Mouse (Mus musculus) hindbrain, embryonic 11.5 days (tissue): ENCODE measurements at regions not wholly inside any gene's neighbourhood (a gene's known extent, or its start where the extent isn't known, plus 50 kb on each side); places are given as distances from the start of the nearest gene placed in this dataset.

Experiments used
- ATAC-seq: fragments of 200-750 bp; cut with Nextera tagmentation; 2 replicates; pipeline ENCODE4 v1.8.0; 2017; ENCODE audit warnings: mild to moderate bottlenecking, moderate TSS enrichment, moderate library complexity; ENCODE audit not compliant: low FRiP score
- DNase-seq: peaks from one replicate; pipeline ENCODE4 v3.0.0-alpha.2; 2015; ENCODE audit warnings: low spot score
- H3K27ac ChIP-seq: fragments of 300-500 bp; sonication (generic); 2 replicates; pipeline ENCODE4 v1.5.1; 2014; ENCODE audit warnings: mild to moderate bottlenecking, low read depth, low read length
- H3K27me3 ChIP-seq: fragments of 300-500 bp; sonication (generic); 2 replicates; pipeline ENCODE4 v1.6.1; 2014; ENCODE audit warnings: mild to moderate bottlenecking, low read length, moderate library complexity, mixed read lengths; ENCODE audit not compliant: control insufficient read depth, insufficient read depth
- H3K36me3 ChIP-seq: fragments of 300-500 bp; sonication (generic); 2 replicates; pipeline ENCODE4 v1.6.1; 2014; ENCODE audit warnings: mild to moderate bottlenecking, low read length, moderate library complexity, mixed read lengths; ENCODE audit not compliant: control insufficient read depth, insufficient read depth
- H3K4me1 ChIP-seq: fragments of 300-500 bp; sonication (generic); replicated peaks from 2 replicates; pipeline ENCODE4 v1.6.1; 2014; ENCODE audit warnings: low read length, mixed read lengths; ENCODE audit not compliant: control insufficient read depth, insufficient read depth
- H3K4me2 ChIP-seq: fragments of 300-500 bp; sonication (generic); replicated peaks from 2 replicates; pipeline ENCODE4 v1.6.1; 2014; ENCODE audit warnings: mild to moderate bottlenecking, low read depth, low read length
- H3K4me3 ChIP-seq: fragments of 300-500 bp; sonication (generic); 2 replicates; pipeline ENCODE4 v1.5.1; 2014; ENCODE audit warnings: low read depth, low read length
- H3K9ac ChIP-seq: fragments of 300-500 bp; sonication (generic); 2 replicates; pipeline ENCODE4 v1.6.1; 2014; ENCODE audit warnings: low read depth, low read length
- H3K9me3 ChIP-seq: fragments of 300-500 bp; sonication (generic); 2 replicates; pipeline ENCODE4 v1.6.1; 2016; ENCODE audit warnings: low read length; ENCODE audit not compliant: control insufficient read depth
- WGBS: fragments of 180-500 bp; shearing (Covaris S2); extraction: QIAGEN DNeasy Blood & Tissue Kit; methylation state at CpG from one replicate; pipeline ENCODE4 v1.1.7; 2014; 5-methylcytosine and 5-hydroxymethylcytosine counted together

GRCm38 (mm10) chr16:70874080-70874479, 560.3 kb downstream of the Gbe1 start:
- DNase-seq: no peak
- no peak overlapping the region for H3K27ac ChIP-seq
- no peaks in the 10 kb centered on the region for H3K4me1 ChIP-seq
- H3K27me3 ChIP-seq: no peaks in the 10 kb centered on the region
- ATAC-seq: no peak
- no peak overlapping the region for H3K4me2 ChIP-seq
- H3K36me3 ChIP-seq: no peaks in the 10 kb centered on the region
- H3K9ac ChIP-seq: no peak overlapping the region
- 63% methylated on average over 2 of the region's 2 CpGs for WGBS
- no peak overlapping the region for H3K4me3 ChIP-seq
- H3K9me3 ChIP-seq: no peaks in the 10 kb centered on the region

DNA sequence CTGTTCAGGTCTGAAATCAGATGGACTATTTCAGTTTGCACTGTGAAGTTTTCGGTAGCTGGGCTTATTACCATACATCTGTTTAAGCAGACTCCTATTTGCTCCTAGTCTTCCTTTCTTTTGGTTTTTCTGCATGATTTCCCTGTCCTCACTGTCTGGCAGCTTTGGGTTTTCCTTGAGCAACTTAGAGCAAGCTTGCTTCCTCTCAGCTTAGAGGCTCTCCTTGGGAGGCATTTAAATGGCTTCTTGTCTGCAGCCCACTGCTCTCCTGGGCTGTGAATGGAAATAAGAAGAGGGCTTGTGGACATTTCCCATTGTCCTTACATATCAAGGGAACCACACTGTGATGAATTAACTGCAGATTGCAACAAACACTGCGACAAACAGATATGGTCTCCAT, 566.9 kb downstream of the Gbe1 start:
- H3K4me2 ChIP-seq: no peak overlapping the region
- no peaks in the 10 kb centered on the region for H3K9me3 ChIP-seq
- H3K4me1 ChIP-seq: peaks cover 3% of the 10 kb centered on the region; the same call in 1 of the 2 replicates
- ATAC-seq: no peak
- DNase-seq: no peak
- H3K27me3 ChIP-seq: no peaks in the 10 kb centered on the region
- no peak overlapping the region for H3K27ac ChIP-seq
- no peaks in the 10 kb centered on the region for H3K36me3 ChIP-seq
- 34% methylated on average over 2 of the region's 2 CpGs for WGBS
- no peak overlapping the region for H3K9ac ChIP-seq
- no peak overlapping the region for H3K4me3 ChIP-seq

GRCm38 (mm10) chr16:70881098-70881850, 567.5 kb downstream of the Gbe1 start:
- ATAC-seq: no peak
- no peaks in the 10 kb centered on the region for H3K36me3 ChIP-seq
- DNase-seq: no peak
- no peak overlapping the region for H3K9ac ChIP-seq
- no peak overlapping the region for H3K4me2 ChIP-seq
- H3K4me3 ChIP-seq: no peak overlapping the region
- H3K27ac ChIP-seq: no peak overlapping the region
- H3K27me3 ChIP-seq: no peaks in the 10 kb centered on the region
- H3K4me1 ChIP-seq: peaks cover 3% of the 10 kb centered on the region; the same call in 1 of the 2 replicates
- no peaks in the 10 kb centered on the region for H3K9me3 ChIP-seq
- WGBS: 75% methylated on average over 14 of the region's 14 CpGs

- Histone ChIP-seq H3K4me1 (no peaks in the 10 kb centered on the region), H3K9me3 (no peaks in the 10 kb centered on the region), H3K36me3 (no peaks in the 10 kb centered on the region), H3K4me3 (no peak overlapping the region), H3K4me2 (no peak overlapping the region), H3K9ac (no peak overlapping the region), H3K27ac (no peak overlapping the region), H3K27me3 (no peaks in the 10 kb centered on the region)
- no peak for ATAC-seq
- 86% methylated on average over 5 of the region's 5 CpGs for WGBS
- no peak for DNase-seq
These were observed 586.3 kb downstream of the Gbe1 start for GRCm38 (mm10) chr16:70900085-70900484.

GRCm38 (mm10) chr16:70920047-70920446, 606.3 kb downstream of the Gbe1 start:
- H3K27me3 ChIP-seq: no peaks in the 10 kb centered on the region
- no peak for ATAC-seq
- H3K9me3 ChIP-seq: no peaks in the 10 kb centered on the region
- no peaks in the 10 kb centered on the region for H3K4me1 ChIP-seq
- H3K36me3 ChIP-seq: no peaks in the 10 kb centered on the region
- no peak overlapping the region for H3K9ac ChIP-seq
- H3K27ac ChIP-seq: no peak overlapping the region
- no peak for DNase-seq
- H3K4me2 ChIP-seq: no peak overlapping the region
- no peak overlapping the region for H3K4me3 ChIP-seq

DNA sequence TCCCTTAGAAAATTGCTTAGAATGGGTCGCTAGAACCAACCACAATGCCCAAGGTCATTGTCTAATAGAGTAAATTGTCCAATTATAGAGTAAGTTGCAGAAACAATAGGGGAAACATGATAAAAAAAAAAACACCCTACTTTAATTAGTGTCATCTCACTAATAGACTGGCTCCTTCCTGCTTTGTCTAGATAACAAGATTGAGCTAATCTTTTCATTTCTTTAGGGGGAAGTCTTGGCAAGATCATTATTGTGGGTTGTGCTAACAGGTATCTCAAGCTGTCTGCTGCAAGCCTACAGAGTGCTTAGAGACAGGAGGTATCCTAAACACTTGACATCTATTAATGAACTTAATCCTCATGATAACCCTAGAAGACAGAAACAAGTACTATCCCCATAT, 615.9 kb downstream of the Gbe1 start:
- no peak for ATAC-seq
- Histone ChIP-seq H3K4me2 (no peak overlapping the region), H3K27me3 (no peaks in the 10 kb centered on the region), H3K9ac (no peak overlapping the region), H3K36me3 (no peaks in the 10 kb centered on the region), H3K27ac (no peak overlapping the region), H3K4me3 (no peak overlapping the region), H3K4me1 (no peaks in the 10 kb centered on the region), H3K9me3 (no peaks in the 10 kb centered on the region)
- no peak for DNase-seq
- WGBS: 68% methylated on average over 1 of the region's 1 CpGs

GRCm38 (mm10) chr16:70935959-70936358, 622.2 kb downstream of the Gbe1 start:
- ATAC-seq (no peak), DNase-seq (no peak)
- no peak overlapping the region for H3K27ac ChIP-seq
- no peaks in the 10 kb centered on the region for H3K9me3 ChIP-seq
- H3K27me3 ChIP-seq: no peaks in the 10 kb centered on the region
- no peak overlapping the region for H3K9ac ChIP-seq
- no peaks in the 10 kb centered on the region for H3K36me3 ChIP-seq
- no peaks in the 10 kb centered on the region for H3K4me1 ChIP-seq
- no peak overlapping the region for H3K4me2 ChIP-seq
- no peak overlapping the region for H3K4me3 ChIP-seq

DNA sequence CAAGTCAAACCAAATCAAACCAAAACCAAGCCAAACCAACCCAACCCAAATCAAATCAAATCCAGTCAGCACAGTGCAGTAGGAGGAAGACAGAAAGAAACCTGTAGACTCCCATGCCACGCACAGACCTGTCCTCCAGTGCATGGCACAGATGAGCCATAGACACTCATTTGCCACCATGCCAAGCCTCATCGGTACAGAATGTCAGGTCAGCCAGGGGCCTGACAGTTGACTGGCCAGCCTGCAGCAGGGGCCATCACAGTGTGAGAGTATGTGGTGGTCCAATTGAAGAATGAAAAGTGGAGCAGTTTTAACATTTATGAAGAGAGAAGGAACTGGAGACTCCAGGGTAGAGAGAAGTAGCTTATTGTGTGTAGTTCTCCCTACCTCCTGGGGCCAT, 639.2 kb downstream of the Gbe1 start:
- WGBS: 96% methylated on average over 2 of the region's 2 CpGs
- DNase-seq: no peak

More for the DNA sequence above, 639.2 kb downstream of the Gbe1 start:
- Histone ChIP-seq H3K4me2 (no peak overlapping the region), H3K4me3 (no peak overlapping the region), H3K27me3 (no peaks in the 10 kb centered on the region), H3K27ac (no peak overlapping the region), H3K9me3 (no peaks in the 10 kb centered on the region), H3K36me3 (no peaks in the 10 kb centered on the region), H3K4me1 (no peaks in the 10 kb centered on the region), H3K9ac (no peak overlapping the region)
- no peak for ATAC-seq
